Mouse (Mus musculus): ENCODE results near the gene Pcgf1. TPM values are rescaled to one million over a fixed set of nuclear protein-coding genes. Genes with fewer than 3 reads are reported as not detected.

Pcgf1 gene
- polyA plus RNA-seq, 1 experiment from 2014 or later: 48.1 TPM

DNA sequence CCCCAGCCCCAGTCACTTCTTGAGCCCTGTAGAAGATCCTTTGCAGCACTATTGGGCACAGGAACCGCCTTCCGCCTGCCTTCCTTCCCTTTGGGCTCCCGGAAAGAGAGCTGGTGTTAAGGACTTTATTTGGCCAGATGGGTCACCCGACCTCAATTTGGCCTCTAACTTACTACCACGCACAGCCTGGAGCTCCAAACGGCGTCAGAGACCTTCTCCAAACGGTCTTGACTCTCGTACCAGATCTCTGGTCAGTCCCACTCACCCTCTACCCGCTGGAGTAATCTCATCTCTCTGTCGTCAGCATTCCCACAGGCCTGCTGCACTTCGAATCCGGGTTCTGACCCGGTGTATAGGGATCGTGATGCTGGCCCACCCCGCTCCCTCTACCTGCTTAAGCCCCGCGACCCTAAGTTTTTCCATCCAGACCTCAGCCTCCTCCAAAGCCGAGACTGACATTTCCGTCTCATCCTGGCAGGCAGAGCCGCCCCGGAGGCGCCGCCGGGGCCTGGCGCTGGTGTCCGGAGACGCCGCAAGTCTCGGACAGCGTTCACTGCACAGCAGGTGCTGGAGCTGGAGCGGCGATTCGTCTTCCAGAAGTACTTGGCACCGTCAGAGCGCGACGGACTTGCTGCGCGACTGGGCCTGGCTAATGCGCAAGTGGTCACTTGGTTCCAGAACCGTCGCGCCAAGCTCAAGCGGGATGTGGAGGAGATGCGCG lies 9.7 kb downstream of the Pcgf1 start:
- Histone ChIP-seq H3K36me3 (no peaks in the 10 kb centered on the region), H3K27ac (replicated peaks) (no peak overlapping the region), H3K9me3 (no peaks in the 10 kb centered on the region), H3K4me2 (replicated peaks) (no peak overlapping the region; the same call in 1 of the 2 replicates), H3K4me1 (peaks cover 7% of the 10 kb centered on the region), H3K4me3 (0 out of 2 replicates have a peak overlapping the region, but pooled peaks have one; percentile 2), H3K27me3 (peaks cover 82% of the 10 kb centered on the region), H3K9ac (replicated peaks) (no peak overlapping the region)
- no peak for ATAC-seq (replicated peaks)
- 1% methylated on average over 47 of the region's 47 CpGs for WGBS

GRCm38 (mm10) chr6:83087926-83088260 lies 10.2 kb downstream of the Pcgf1 start:
- Histone ChIP-seq H3K4me2 (replicated peaks) (no peak overlapping the region), H3K27me3 (peaks cover 77% of the 10 kb centered on the region), H3K27ac (replicated peaks) (no peak overlapping the region), H3K36me3 (no peaks in the 10 kb centered on the region), H3K4me3 (no peak overlapping the region), H3K9ac (replicated peaks) (no peak overlapping the region), H3K9me3 (no peaks in the 10 kb centered on the region), H3K4me1 (peaks cover 7% of the 10 kb centered on the region)
- no peak for ATAC-seq (replicated peaks)
- WGBS: 5% methylated on average over 9 of the region's 9 CpGs

DNA sequence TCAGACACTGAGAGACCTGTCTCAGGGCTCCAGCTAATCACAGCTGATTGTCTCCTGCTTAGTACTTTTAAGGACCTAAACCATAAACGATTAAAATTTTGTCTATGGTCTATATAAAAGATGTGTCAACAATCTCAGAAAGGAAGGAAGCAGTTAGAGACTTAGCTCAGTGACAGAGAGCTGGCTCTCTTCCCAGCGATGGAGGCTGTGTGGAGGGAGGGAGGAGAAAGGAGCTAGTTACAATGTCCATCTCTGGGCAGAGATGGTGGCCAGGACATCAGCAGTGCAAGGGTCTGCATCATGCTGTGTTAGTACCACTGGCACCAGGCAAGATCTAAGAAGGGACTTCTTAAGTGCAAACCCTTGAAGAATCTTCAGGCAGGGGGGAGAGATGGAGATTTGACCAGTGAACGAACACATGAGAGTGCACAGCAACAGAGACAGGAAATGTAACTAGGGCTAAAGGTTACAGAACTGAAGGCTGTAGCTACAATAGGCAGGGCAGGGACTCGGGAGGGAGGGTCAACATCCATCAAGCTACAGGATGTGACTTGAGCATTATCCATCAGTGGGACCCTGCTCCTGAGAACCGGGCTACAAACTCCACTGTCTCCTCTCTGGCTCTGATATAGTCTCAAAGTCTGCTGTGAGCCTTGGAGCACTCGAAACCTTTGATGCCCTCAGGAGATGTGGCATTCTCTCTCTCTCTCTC lies 14.9 kb downstream of the Pcgf1 start:
- no peaks in the 10 kb centered on the region for H3K36me3 ChIP-seq
- H3K9ac ChIP-seq (replicated peaks): no peak overlapping the region
- no peak for ATAC-seq (replicated peaks)
- no peaks in the 10 kb centered on the region for H3K9me3 ChIP-seq
- no peak overlapping the region for H3K4me2 ChIP-seq (replicated peaks)
- H3K27ac ChIP-seq (replicated peaks): no peak overlapping the region
- peaks cover 37% of the 10 kb centered on the region for H3K27me3 ChIP-seq
- WGBS: 56% methylated on average over 6 of the region's 6 CpGs
- peaks cover 1% of the 10 kb centered on the region; the same call in 1 of the 2 replicates for H3K4me1 ChIP-seq
- no peak overlapping the region for H3K4me3 ChIP-seq

DNA sequence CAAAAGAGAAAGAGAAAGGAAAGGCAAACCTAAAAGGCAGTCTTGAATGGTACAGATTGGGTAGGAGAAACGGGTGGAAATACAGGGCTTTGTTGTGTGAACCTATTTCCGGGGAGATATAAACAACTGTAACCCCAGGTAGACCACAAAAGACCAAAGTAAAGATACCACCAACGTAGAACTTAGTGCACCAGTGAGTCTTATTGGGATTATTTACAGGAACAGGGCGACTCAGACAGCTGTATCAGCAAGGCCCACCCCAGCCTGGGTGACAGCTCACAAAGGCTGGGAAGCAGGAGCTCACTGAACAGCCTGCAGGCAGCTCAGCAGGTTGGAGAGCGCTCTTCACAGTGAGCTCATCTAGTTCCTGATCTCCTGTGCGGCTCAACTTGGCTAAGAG lies 18.3 kb downstream of the Pcgf1 start:
- H3K36me3 ChIP-seq: no peaks in the 10 kb centered on the region
- peaks cover 3% of the 10 kb centered on the region for H3K4me1 ChIP-seq
- no peak for ATAC-seq (replicated peaks)
- WGBS: 43% methylated on average over 6 of the region's 6 CpGs
- H3K4me2 ChIP-seq (replicated peaks): no peak overlapping the region
- H3K9me3 ChIP-seq: no peaks in the 10 kb centered on the region
- H3K4me3 ChIP-seq: no peak overlapping the region
- H3K27me3 ChIP-seq: peaks cover 8% of the 10 kb centered on the region; the same call in 1 of the 2 replicates
- no peak overlapping the region for H3K27ac ChIP-seq (replicated peaks)
- no peak overlapping the region for H3K9ac ChIP-seq (replicated peaks)

- no peak overlapping the region for H3K27ac ChIP-seq (replicated peaks)
- WGBS: 85% methylated on average over 2 of the region's 2 CpGs
Measured at GRCm38 (mm10) chr6:83098411-83098810, 20.7 kb downstream of the Pcgf1 start.

GRCm38 (mm10) chr6:83101316-83101687 lies 23.6 kb downstream of the Pcgf1 start, which contains the start of the genes Ccdc142 and Gm42688:
Ccdc142 (plus strand) TSS chr6:83101601.
Gm42688 (plus strand) TSS chr6:83101617.
- under 1% methylated on average over 25 of the region's 25 CpGs for WGBS
- peak; percentile 81 for ATAC-seq (replicated peaks)
- Histone ChIP-seq H3K9me3 (no peaks in the 10 kb centered on the region), H3K27me3 (peaks cover 3% of the 10 kb centered on the region; the same call in 1 of the 2 replicates), H3K4me1 (peaks cover 26% of the 10 kb centered on the region), H3K9ac (replicated peaks) (peak within 1 kb of the TSS; percentile 84), H3K27ac (replicated peaks) (peak within 1 kb of the TSS; percentile 82), H3K36me3 (no peaks in the 10 kb centered on the region), H3K4me3 (peak within 1 kb of the TSS; percentile 84), H3K4me2 (replicated peaks) (peak within 1 kb of the TSS; percentile 100)

More at GRCm38 (mm10) chr6:83098411-83098810, 20.7 kb downstream of the Pcgf1 start:
- no peaks in the 10 kb centered on the region for H3K36me3 ChIP-seq
- no peak for ATAC-seq (replicated peaks)
- no peak overlapping the region for H3K4me2 ChIP-seq (replicated peaks)
- peaks cover 22% of the 10 kb centered on the region for H3K4me1 ChIP-seq
- no peak overlapping the region for H3K4me3 ChIP-seq
- no peak overlapping the region for H3K9ac ChIP-seq (replicated peaks)
- H3K27me3 ChIP-seq: peaks cover 8% of the 10 kb centered on the region; the same call in 1 of the 2 replicates
- H3K9me3 ChIP-seq: no peaks in the 10 kb centered on the region

- H3K36me3 ChIP-seq: no peaks in the 10 kb centered on the region
- peak overlapping the region; percentile 82 for H3K27ac ChIP-seq (replicated peaks)
- H3K4me2 ChIP-seq (replicated peaks): peak overlapping the region; percentile 100
- H3K9ac ChIP-seq (replicated peaks): peak overlapping the region; percentile 84
- H3K4me3 ChIP-seq: peak overlapping the region; percentile 84
- H3K9me3 ChIP-seq: no peaks in the 10 kb centered on the region
- WGBS: under 1% methylated on average over 74 of the region's 74 CpGs
- peaks cover 3% of the 10 kb centered on the region; the same call in 1 of the 2 replicates for H3K27me3 ChIP-seq
- ATAC-seq (replicated peaks): peak; percentile 76
- H3K4me1 ChIP-seq: peaks cover 26% of the 10 kb centered on the region
Measured at GRCm38 (mm10) chr6:83101688-83102556, 24.3 kb downstream of the Pcgf1 start.

GRCm38 (mm10) chr6:83103130-83103650 lies 25.5 kb downstream of the Pcgf1 start:
- 0 out of 2 replicates have a peak overlapping the region, but pooled peaks have one; percentile 0 for H3K27ac ChIP-seq (replicated peaks)
- ATAC-seq (replicated peaks): no peak
- H3K4me1 ChIP-seq: peaks cover 32% of the 10 kb centered on the region
- H3K27me3 ChIP-seq: no peaks in the 10 kb centered on the region
- peak overlapping the region; percentile 84; the same call in 1 of the 2 replicates for H3K9ac ChIP-seq (replicated peaks)
- WGBS: 49% methylated on average over 11 of the region's 11 CpGs
- H3K4me3 ChIP-seq: peak overlapping the region; percentile 84; the same call in 1 of the 2 replicates
- H3K36me3 ChIP-seq: no peaks in the 10 kb centered on the region
- no peaks in the 10 kb centered on the region for H3K9me3 ChIP-seq
- peak overlapping the region; percentile 100 for H3K4me2 ChIP-seq (replicated peaks)

GRCm38 (mm10) chr6:83104158-83104557 lies 26.5 kb downstream of the Pcgf1 start:
- no peak overlapping the region for H3K4me3 ChIP-seq
- no peak overlapping the region for H3K9ac ChIP-seq (replicated peaks)
- H3K4me1 ChIP-seq: peaks cover 37% of the 10 kb centered on the region
- no peaks in the 10 kb centered on the region for H3K9me3 ChIP-seq
- ATAC-seq (replicated peaks): peak; percentile 38
- H3K27me3 ChIP-seq: no peaks in the 10 kb centered on the region
- WGBS: 40% methylated on average over 4 of the region's 4 CpGs
- H3K27ac ChIP-seq (replicated peaks): no peak overlapping the region
- H3K36me3 ChIP-seq: no peaks in the 10 kb centered on the region
- no peak overlapping the region for H3K4me2 ChIP-seq (replicated peaks)

DNA sequence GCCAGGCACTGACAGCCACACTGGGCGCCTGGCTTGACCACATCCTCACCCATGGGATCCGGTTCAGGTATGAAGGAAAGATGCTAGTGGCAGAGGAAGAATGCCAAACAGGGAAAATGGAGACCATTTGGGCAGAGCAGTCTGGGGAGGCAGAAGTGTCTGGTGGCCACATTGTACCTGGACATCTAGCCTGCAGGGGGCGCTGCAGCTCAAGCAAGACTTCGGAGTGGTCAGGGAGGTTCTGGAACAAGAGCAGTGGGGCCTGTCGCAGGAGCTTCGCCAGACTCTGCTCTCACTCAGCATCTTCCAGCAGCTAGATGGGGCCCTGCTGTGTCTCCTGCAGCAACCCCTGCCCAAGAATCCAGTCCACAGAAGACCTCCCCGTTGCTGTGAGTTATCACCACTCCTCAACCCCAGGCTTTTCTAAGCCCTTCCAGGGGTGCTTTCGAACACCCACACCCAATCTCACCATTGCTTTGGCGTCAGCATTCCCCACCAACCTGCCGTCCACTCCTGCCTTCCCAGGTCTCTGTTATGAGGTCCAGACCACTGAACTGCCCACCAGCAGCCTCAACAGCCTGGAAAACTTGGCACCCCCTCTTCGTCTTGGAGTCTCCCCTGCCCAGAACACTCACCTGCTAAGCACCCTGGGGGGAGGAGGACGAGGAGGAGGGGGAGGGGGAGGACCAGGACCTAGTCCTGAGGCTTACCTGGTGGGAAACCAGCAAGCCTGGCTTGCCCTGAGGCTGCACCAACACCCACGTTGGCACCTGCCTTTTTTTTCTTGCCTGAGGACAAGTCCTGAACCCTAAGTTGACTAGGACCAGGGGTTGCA lies 30.1 kb downstream of the Pcgf1 start:
- H3K4me2 ChIP-seq (replicated peaks): peak overlapping the region; percentile 83
- H3K9ac ChIP-seq (replicated peaks): no peak overlapping the region
- H3K27me3 ChIP-seq: no peaks in the 10 kb centered on the region
- peak overlapping the region; percentile 80; the same call in 1 of the 2 replicates for H3K27ac ChIP-seq (replicated peaks)
- H3K4me1 ChIP-seq: peaks cover 31% of the 10 kb centered on the region
- ATAC-seq (replicated peaks): no peak
- H3K36me3 ChIP-seq: peaks cover 4% of the 10 kb centered on the region; the same call in 1 of the 2 replicates
- H3K4me3 ChIP-seq: peak overlapping the region; percentile 87
- no peaks in the 10 kb centered on the region for H3K9me3 ChIP-seq
- 35% methylated on average over 13 of the region's 13 CpGs for WGBS

Measured in forebrain, embryonic 15.5 days (tissue).